Mouse (Mus musculus) splenic B cell, adult 2 months (primary cell): ENCODE measurements around the gene Fam13a.

Experiments used
- DNase-seq: peaks from one replicate; pipeline ENCODE4 v3.0.0-alpha.2; 2011; ENCODE audit warnings: low read depth, low spot score
- H3K27me3 ChIP-seq: 2 replicates; pipeline ENCODE4 v1.6.1; 2012; ENCODE audit warnings: mild to moderate bottlenecking, low read length, moderate library complexity, mixed read lengths; ENCODE audit not compliant: control insufficient read depth, poor library complexity, insufficient read depth, severe bottlenecking
- H3K36me3 ChIP-seq: 2 replicates; pipeline ENCODE4 v1.6.1; 2012; ENCODE audit warnings: mild to moderate bottlenecking, low read length, moderate library complexity, mixed read lengths; ENCODE audit not compliant: control insufficient read depth, poor library complexity, insufficient read depth, severe bottlenecking

Fam13a gene

DNA sequence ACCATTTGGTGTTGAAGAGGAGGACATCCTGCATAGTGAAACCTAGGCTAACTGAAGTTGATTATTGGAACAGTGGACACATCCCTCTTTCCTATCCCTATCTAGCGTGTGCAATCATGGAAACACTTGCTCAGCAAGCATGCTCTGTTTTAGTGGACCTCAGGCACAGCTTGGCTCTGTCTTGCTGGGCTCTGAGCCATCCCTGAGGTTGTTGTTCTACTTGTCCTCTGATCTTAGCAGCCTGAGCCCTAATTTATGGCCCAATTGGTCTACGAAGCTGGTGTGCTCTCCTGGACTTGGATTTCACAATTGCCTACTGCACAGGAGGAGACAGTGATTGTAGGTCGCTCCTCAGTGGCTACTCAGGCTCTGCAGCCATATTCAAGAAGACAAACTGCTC is 56.1 kb downstream of the Fam13a start:
- no peaks in the 10 kb centered on the region for H3K36me3 ChIP-seq
- no peak for DNase-seq
- no peaks in the 10 kb centered on the region for H3K27me3 ChIP-seq

GRCm38 (mm10) chr6:58965071-58965831 is 59.1 kb downstream of the Fam13a start:
- H3K36me3 ChIP-seq, result no peaks in the 10 kb centered on the region
- no peak for DNase-seq

DNA sequence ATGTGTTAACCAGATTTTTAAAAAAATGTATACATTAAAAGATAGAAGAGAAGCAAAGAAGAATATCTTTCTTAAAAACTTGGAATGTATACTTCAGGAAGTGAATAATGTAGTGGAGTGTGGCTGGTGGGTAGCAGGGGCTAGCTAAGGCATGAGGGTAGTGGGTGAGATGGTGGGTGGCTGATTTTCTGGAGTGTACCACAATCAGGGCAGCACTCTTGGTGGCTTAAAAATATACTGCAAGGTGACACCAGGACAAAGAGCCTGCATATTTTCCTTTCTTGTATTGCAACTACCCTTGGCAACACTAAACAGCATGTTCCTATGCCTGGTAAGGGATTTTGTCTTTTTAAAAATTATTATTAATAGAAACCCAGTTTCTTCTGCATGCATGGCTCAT is 59.8 kb downstream of the Fam13a start:
- no peaks in the 10 kb centered on the region for H3K36me3 ChIP-seq
- DNase-seq, result no peak
- H3K27me3 ChIP-seq, result no peaks in the 10 kb centered on the region

More at GRCm38 (mm10) chr6:58965071-58965831, 59.1 kb downstream of the Fam13a start:
- no peaks in the 10 kb centered on the region for H3K27me3 ChIP-seq

DNA sequence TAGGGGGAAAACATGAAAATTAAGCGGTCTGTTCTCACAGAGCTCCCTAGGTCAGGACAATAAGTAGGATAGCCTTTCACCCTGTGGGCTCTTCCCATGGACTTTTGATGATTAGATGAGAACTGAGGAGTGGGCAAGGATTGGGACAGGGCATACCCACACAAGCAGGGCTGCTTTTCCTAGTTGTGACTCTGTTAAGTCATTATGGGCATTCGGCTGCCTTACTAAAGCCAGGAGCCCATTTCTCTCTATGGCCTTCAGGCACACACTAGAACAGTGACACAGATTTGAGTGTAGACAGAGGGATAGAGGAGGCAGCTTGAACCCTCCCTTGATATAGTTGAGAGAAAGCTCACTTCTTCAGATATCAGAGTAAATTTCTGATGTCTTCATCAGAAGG is 60.3 kb downstream of the Fam13a start:
- no peaks in the 10 kb centered on the region for H3K36me3 ChIP-seq
- no peaks in the 10 kb centered on the region for H3K27me3 ChIP-seq
- DNase-seq, result no peak

GRCm38 (mm10) chr6:58962691-58963090 is 61.7 kb downstream of the Fam13a start:
- no peaks in the 10 kb centered on the region for H3K27me3 ChIP-seq
- DNase-seq, result no peak
- H3K36me3 ChIP-seq, result no peaks in the 10 kb centered on the region

DNA sequence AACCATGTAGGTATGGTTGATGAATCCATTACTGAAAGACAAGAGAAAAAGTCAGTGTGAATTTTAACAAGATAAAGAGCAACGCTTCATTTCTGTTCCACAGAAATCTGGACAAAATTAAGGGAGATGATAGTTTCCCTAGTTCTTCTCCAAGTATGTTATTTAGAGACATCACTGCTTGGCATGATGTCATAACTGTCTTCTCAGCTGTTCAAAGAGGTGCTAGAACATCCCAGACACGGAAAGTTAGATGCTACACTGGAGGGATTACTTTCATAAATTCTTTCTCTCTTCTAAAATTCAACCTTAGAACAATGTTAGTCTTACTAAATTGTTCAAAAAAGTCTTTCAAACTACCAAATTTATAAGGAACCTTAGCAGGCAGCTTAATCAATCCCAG is 63.8 kb downstream of the Fam13a start:
- no peaks in the 10 kb centered on the region for H3K36me3 ChIP-seq
- DNase-seq, result no peak
- H3K27me3 ChIP-seq, result no peaks in the 10 kb centered on the region

- H3K36me3 ChIP-seq, result no peaks in the 10 kb centered on the region
- no peak for DNase-seq
These were observed 73.0 kb downstream of the Fam13a start for GRCm38 (mm10) chr6:58951128-58951992.

DNA sequence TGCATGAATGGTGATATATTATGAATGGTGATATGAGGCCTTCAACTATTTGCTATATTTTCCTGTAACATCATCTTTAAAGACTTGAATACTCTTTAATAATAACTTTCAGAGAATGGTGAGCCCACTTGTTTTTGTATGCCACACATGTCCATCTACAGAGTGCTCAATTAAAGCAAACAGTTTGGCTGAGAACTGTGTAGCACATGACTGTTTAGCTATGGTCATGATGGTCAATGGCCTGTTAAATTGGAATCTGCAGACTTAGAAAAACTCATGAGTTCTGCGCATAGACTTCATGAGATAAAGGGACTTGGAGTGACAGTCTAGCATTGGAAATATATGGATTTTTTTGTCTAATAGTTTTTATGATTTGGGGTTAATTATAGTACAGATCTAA is 73.9 kb downstream of the Fam13a start:
- H3K36me3 ChIP-seq, result no peaks in the 10 kb centered on the region
- H3K27me3 ChIP-seq, result no peaks in the 10 kb centered on the region

More at GRCm38 (mm10) chr6:58951128-58951992, 73.0 kb downstream of the Fam13a start:
- no peaks in the 10 kb centered on the region for H3K27me3 ChIP-seq

DNA sequence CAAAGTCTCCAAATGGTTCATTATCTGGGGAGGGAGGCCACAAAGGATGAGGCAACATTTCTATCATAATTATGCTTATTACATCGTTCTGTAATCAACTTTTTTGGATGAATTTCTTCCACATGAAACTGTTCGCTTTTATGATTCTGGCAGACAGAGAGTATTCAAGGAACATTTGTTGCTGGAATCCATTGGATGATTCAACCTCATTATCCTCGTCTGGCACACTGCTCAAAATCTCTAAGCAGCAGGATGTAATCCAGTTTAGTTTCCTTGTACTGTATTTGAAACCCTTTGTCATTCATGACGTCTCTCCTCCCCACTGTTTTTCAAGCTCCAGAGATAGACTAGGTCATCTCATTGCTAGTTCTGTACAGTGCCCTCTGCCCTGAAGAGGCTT is 77.5 kb downstream of the Fam13a start:
- DNase-seq, result no peak

More for the DNA sequence above, 73.9 kb downstream of the Fam13a start:
- no peak for DNase-seq

GRCm38 (mm10) chr6:58946246-58946645 is 78.1 kb downstream of the Fam13a start:
- Histone ChIP-seq H3K36me3 (no peaks in the 10 kb centered on the region), H3K27me3 (no peaks in the 10 kb centered on the region)
- no peak for DNase-seq

More for the DNA sequence above, 77.5 kb downstream of the Fam13a start:
- no peaks in the 10 kb centered on the region for H3K27me3 ChIP-seq
- no peaks in the 10 kb centered on the region for H3K36me3 ChIP-seq

- H3K27me3 ChIP-seq, result no peaks in the 10 kb centered on the region
- H3K36me3 ChIP-seq, result no peaks in the 10 kb centered on the region
- no peak for DNase-seq
These were observed 80.4 kb downstream of the Fam13a start for GRCm38 (mm10) chr6:58943958-58944357.

GRCm38 (mm10) chr6:58942276-58942675 is 82.1 kb downstream of the Fam13a start:
- Histone ChIP-seq H3K27me3 (no peaks in the 10 kb centered on the region), H3K36me3 (no peaks in the 10 kb centered on the region)
- DNase-seq, result no peak

GRCm38 (mm10) chr6:58937726-58938125 is 86.6 kb downstream of the Fam13a start:
- Histone ChIP-seq H3K27me3 (no peaks in the 10 kb centered on the region), H3K36me3 (no peaks in the 10 kb centered on the region)
- DNase-seq, result no peak

DNA sequence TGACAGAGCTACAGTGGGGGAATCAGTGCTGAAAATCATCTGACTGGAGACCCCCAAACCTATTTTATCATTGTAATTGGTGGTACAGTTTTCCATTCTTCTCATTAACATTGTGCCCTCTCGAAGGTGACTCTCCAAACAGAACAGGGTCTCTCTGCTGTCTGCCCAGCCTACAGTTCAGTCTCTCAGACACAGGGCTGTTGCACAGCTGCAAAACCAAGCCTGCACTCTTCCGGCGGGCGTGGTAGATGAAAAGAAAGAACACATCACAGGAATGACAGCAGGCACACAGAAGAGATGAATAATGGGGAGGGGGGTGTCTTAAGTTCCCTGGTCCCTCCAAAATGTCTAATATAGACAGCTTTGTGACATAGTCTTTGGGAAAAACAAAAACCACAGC is 90.2 kb downstream of the Fam13a start:
- DNase-seq, result no peak
- Histone ChIP-seq H3K27me3 (no peaks in the 10 kb centered on the region), H3K36me3 (no peaks in the 10 kb centered on the region)

- DNase-seq, result no peak
- Histone ChIP-seq H3K36me3 (no peaks in the 10 kb centered on the region), H3K27me3 (no peaks in the 10 kb centered on the region)
These were observed 91.0 kb downstream of the Fam13a start for GRCm38 (mm10) chr6:58933189-58933913.
